Mouse (Mus musculus) liver, embryonic 14.5 days (tissue): ENCODE data around the gene Dusp3.

Experiments
- CTCF ChIP-seq: IDR thresholded peaks from 2 replicates; pipeline ENCODE4 v1.5.1; 2016; ENCODE audit warnings: antibody characterized with exemption, low read depth, control low read depth
- EP300 ChIP-seq: IDR thresholded peaks from 2 replicates; pipeline ENCODE4 v1.6.1; 2016; ENCODE audit warnings: antibody characterized with exemption, low read depth

- TF ChIP-seq CTCF, result no peak
- TF ChIP-seq EP300, result no peak
Observed at GRCm38 (mm10) chr11:101972651-101973050, 14.2 kb downstream of the Dusp3 start.
